Mouse (Mus musculus): ENCODE results near the gene Zfp599. TPM values are rescaled to one million over a fixed set of nuclear protein-coding genes. Genes with fewer than 3 reads are reported as not detected.
"Not testable (repeated sequence)": the region's sequence is repeated elsewhere in the genome, so short reads cannot be mapped to it uniquely, and the experiment has no call there.

Gene Zfp599
- under 1 TPM; 0.08 to 0.49 (median 0.22) TPM for total RNA-seq (2022)

DNA sequence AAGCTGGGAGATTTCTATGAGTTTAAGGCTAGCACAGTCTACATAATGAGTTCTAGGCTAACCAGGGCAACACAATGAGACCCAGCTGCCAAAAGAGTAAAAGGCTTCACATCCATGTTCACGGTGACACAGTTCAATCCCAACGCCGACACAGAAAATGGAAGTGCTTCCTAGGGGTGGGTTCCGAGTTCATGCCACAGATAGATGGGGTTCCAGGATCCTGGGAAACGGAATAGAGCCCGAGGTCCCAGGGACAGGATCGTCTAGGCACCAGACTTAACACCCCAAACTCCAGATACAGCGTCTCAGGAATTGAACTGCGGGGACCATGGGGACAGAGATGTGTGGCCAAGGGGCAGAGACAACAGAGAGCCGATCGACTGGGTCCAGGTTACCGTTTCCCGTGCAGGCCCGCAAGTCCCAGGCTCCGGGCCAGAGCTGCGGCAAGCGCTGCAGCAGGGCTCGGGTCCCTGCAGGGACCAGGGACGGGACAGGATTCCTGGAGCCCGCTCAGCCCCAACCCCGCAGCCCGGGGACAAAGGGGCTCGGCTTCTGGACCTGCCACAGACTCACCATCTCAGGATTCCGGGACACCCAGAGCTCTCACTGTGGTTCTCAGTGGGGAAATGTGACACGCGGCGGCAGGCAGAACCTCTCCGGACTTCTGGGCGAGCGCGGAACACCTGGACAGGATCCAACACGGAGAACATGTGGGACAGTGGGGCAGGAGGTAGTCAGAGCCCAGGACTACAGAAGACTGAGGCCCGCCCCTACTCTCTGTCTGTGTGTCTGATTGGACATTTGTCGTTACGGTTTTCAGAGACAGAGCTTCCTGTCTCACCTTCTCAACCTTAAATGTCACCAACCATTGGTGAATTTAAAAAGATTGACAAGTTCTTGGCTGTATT lies at the start of gene Zfp599:
Gene Zfp599, minus strand, starts transcription at position 712 of the 908 bp plus-strand sequence.
- DNase-seq (ENCODE audit: low spot score), result peak; percentile 47

DNA sequence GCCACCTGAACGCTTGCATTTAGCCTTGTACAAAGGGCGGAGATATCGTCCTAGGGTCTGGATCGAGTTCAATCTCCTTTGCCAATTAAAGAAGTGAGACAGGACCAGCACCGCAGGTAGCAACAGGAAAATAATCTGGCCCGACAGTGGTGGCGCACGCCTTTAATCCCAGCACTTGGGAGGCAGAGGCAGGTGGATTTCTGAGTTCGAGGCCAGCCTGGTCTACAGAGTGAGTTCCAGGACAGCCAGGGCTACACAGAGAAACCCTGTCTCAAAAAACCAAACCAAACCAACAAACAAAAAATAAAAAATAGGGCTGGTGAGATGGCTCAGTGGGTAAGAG lies 48.2 kb upstream of the Zfp599 start:
- DNase-seq (ENCODE audit: low spot score), result not testable (repeated sequence)

DNA sequence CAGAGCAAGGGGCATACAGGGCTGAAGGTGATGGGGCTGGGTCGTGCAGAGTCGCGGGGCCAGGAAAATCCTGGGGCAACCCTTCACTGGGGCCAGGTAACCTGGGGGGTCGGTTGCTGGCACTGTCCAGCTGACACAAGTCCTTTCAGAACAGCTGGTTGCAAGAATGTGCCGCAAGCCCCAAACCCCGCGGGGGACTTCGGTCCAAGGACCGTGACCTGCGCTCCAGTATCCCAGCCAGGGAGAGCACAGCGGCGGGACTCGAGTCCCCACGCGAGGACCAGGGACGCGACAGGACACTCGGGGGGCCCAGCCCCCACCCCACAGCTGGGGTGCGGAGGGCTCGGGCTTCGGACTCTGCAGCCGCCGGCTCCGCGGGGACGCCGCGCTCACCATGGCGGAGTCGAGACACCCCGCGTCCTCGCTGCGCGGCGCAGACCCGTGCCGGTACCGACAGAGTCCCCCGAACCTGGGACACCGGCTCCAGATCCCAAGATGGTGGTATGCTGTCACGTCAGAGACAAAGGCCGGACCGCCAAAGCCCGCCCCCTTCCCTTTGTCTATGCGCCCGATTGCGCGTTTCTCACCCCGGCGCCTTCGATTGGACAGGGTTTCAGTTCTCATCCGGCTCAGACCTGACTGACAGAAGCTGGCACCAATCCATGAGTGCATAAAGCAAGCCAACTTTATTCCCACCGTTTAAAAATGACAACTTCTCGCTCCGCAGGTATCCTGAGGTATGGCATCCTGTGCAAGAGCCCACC lies 47.6 kb upstream of the Zfp599 start, which contains the start of gene Zfp810:
Gene Zfp810, minus strand, starts transcription at position 493 of the 764 bp plus-strand sequence.
- peak; percentile 91 for DNase-seq (ENCODE audit: low spot score)

DNA sequence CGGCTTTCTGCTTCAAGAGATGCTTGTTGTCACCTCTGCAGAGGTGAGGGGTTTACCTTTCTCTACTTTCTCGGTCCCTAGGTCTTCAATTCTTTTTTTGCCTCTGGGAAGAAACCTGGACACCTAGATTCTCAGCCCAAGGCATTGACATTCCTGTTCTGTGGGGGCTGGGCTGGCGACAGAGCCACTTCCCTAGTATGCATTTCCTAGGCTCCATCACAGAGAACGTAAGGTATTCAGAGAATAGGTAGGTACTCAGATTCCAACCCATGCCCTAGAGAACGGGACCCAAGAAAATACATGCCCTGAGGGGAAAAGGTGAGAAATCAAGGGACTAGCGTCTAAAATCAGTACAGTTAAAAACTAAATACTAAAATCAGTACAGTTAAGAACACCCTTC lies 47.0 kb upstream of the Zfp599 start:
- DNase-seq (ENCODE audit: low spot score), result no peak

DNA sequence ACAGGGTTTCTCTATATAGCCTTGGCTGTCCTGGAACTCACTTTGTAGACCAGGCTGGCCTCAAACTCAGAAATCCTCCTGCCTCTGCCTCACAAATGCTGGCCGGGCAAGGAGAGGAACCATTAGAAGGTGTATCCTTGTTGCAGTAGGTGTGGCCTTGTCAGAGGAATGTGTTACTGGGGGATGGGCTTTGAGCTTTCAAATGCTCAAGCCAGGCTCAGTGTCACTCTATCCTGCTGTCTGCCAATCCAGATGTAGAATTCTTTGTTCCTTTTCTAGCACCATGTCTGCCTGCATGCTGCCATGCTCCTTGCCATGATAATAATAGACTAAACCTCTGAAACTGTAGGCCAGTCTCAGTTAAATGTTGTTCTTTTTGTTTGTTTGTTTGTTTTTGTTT lies 42.5 kb upstream of the Zfp599 start:
- DNase-seq (ENCODE audit: low spot score), result no peak

DNA sequence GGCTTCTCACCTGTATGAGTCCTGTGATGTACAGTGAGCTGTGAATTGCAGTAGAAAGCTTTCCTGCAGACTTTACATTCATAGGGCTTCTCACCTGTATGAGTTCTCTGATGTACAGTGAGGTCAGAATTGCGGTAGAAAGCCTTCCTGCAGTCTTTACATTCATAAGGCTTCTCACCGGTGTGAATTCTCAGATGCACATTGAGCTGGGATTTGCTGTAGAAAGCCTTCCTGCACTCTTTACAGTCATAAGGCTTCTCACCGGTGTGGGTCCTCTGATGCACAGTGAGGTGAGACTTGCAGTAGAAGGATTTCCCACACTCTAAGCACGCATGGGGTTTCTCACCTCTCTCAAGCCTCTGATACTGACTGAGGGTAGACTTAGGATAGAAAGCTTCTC lies 19.0 kb upstream of the Zfp599 start:
- no peak for DNase-seq (ENCODE audit: low spot score)

DNA sequence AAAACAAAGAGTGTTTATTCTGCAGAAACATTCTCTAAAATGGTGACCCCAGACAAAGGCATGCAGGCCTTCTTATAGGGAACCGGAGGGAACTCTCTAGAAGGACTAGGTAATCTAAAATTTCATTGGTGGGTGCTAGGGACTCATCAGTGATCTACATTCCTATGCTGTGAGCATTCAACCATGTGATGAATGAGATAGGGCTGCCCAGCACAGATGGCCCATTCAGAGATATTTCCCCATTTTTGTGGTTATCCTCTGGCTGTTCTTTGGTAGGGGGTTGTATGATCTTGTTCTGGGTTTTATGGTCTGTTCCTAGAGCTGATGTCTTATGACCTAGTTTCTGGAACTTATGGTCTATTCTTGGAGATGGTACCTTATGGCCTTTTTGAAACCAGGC lies 9.2 kb upstream of the Zfp599 start:
- DNase-seq (ENCODE audit: low spot score), result no peak

DNA sequence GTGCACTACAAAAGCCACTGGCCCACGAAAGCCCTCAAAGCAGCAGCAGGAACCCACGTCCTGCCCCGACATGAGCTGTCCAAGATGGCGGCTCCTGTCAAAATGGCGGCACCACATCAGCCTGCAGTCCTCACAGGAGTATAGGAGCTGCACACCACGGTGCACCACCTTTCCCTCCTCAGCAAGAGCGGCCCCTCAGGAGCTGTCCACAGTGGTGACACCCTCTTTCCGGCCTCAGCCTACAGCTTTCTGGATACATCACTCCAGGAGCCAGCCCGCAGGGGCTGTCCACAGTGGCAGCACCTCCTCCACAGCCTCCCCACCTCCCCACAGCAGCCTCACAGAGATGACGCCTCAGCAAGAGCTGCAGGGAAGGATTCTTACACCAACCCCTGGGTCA lies 2.9 kb upstream of the Zfp599 start:
- DNase-seq (ENCODE audit: low spot score), result no peak

DNA sequence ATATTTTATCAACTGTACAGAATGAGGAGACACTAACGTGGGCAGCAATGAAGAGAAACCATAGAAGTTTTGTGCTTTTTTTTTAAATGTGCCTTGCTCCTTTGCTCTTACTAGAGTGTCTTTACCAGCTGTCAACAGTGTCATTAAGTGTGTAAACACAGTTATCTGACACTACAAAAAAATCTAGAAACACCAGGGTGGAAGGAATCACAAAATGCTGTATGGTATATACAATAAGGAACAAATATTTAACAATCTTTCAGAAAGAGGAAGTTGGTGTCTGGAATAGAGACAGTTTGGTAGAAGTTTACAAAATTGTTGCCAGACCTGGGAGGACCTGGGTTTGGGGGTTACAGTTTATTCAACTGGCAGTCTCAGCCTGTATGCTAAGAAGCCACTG lies 1.9 kb upstream of the Zfp599 start:
- no peak for DNase-seq (ENCODE audit: low spot score)

DNA sequence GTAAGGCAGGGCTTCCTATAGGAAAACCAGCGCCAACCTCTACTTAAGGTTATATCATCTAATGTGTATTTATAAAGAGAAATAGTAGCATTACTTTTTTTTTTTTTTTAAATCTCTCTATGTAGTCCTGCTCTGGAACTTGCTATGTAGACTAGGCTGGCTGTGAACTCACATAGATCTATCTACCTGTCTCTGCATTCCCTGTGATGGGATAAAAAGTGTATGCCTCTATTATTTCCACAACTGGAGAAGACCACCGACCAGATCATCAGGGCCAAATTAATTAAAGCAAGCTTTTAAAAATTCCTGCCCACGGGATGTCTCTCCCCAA lies 362 bp upstream of the Zfp599 start:
- DNase-seq (ENCODE audit: low spot score), result no peak

DNA sequence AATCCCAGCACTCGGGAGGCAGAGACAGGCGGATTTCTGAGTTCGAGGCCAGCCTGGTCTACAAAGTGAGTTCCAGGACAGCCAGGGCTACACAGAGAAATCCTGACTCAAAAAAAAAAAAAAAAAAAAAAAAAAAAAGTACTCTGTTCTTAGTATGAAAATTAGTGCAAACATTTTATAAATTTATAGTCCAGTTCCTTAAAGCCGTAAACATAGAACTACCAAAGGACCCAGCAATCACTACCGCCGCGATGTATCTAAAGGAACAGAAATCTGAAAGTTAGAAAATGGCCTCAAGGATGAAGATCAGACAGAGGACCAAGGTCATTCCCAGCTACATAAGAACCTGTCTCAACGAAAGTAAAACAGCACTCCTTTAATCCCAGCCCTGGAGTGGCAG lies 911 bp downstream of the Zfp599 start:
- DNase-seq (ENCODE audit: low spot score), result no peak

DNA sequence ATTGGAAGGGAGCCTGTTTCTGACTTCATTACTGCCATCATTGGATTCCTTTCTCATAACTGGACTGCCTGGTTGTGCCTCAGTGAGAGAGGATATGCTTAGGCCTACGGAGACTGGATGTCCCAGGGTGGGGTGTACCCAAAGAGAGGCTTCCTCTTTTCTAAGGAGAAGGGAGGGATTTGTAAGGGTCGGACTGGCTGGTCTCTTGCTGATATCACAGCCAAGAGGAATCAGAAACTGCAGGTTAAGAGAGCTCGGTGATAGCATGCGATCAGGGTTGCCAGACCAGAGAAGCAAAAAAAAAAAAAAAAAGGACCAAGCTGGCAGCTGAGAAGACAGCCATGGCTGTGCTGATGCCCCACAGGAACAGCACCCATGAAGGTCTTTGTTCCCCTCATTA lies 3.1 kb downstream of the Zfp599 start:
- no peak for DNase-seq (ENCODE audit: low spot score)

DNA sequence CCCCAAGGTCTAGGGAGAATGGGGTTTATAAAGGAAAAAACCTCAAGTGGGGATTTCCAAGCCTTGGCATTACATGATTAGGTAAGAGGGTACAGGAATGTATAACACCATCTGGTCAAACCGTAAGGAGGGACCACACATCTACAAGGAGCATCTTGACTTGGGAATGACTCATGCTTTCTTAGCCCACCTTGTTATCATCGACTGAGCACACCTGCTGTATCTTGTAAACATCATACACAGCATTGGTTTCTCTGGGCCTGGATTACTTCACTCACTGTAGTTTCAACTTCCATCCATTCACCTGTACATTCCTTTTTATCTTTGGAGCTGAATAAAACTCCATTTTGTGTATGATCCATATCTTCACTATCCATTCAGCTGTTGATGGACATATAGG lies 15.5 kb downstream of the Zfp599 start:
- no peak for DNase-seq (ENCODE audit: low spot score)

DNA sequence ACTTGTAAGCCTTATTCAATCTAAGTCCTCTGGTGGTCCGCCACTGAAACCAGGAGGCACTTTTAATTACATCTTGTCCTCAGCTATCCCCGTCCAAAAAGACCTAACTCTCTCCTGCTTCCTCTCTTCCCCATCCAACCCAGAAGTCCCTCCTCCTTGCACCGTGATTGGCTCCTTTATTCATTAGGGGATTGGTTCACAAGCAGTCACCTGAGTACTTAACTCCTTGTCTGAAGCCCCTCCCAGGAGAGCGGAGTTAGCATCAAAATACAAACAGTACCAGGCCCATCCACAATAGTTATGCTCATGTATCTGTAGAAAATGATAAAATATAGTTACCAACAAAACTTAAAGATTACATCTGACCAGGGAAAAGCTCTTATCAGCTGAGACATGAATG lies 19.7 kb downstream of the Zfp599 start:
- DNase-seq (ENCODE audit: low spot score), result no peak

DNA sequence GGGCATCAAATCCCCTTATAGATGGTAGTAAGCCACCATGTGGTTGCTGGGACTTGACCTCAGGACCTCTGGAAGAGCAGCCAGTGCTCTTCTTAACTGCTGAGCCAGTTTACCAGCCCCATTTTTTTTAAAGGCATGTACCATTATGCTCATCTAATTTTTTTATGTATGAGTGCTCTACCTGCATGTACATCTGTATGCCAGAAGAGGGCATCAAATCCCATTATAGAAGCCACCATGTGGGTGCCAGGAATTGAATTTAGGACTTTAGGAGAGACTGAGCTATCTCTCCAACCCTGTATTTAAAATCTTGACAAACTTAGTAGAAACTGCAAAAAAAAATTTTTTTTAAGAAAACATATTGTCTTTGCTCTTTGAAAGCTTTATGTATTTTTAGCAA lies 29.1 kb downstream of the Zfp599 start:
- no peak for DNase-seq (ENCODE audit: low spot score)

DNA sequence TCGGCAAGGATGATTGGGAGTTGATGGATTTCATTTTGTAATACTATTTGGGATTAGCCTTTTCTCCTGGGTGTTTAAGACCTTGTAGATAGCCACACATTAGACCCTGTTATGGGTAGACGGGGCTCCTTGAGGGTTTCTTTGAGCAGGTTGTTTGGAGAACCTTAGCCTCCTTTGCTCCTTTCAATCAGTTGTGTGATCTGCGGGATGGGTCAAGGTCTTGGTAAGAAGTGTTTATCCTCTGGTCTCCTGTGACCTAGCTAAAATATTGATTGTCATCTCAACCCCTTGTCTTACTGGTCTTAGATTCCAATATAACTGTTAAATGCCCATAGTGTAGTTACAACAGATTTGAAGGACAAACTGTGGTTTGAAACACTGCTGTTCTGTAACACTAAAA lies 29.6 kb downstream of the Zfp599 start:
- DNase-seq (ENCODE audit: low spot score), result no peak

DNA sequence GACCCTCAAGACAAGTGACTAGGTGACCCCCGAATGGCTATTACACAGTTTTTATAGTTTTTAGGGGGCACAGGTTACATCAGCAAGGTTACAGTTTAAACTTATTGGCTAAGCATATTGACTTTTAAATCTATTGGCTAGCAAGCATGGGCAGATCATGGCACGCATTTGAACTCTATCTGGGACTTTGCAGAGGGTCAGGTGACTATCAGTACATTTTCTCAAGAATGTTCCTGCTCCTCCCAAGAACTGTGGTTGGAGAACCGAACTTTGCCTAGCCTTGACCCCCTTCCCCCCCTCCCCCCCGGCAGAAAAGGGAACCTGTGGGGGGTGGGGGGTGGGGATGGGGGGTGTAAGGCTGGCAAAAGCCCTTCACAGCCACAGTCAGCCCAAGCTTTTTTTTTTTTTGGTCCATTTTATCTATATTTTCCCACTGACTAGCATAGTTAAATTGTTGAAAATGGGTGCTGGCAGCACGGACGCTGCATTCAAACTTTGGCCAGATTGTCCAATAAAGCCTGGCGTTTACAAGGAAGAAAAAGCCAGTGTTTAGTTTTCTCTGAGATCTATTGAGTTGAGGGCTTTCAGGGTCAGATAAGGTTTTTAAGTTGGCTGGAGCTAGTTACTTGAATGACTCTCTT lies 30.2 kb downstream of the Zfp599 start:
- no peak for DNase-seq (ENCODE audit: low spot score)

DNA sequence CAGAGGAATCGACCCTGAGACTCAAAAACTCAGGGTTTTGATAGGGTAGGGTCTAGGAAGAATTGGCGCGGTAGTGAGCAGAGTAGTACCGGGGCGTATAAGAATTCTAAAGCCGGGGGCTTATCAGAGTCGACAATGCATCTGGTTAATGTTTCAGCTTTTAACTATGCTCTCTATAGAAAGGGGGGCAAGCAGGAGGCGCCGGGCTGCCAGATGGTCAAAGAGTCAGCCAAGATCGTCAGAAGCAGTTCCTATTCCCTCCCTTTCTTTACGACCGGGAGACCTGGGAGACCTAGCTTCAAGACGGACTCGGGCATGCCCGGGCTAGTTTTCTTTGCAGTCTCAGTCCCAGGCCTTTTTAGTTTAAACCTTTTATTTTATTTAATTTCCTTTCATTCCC lies 32.8 kb downstream of the Zfp599 start:
- DNase-seq (ENCODE audit: low spot score), result peak; percentile 65

DNA sequence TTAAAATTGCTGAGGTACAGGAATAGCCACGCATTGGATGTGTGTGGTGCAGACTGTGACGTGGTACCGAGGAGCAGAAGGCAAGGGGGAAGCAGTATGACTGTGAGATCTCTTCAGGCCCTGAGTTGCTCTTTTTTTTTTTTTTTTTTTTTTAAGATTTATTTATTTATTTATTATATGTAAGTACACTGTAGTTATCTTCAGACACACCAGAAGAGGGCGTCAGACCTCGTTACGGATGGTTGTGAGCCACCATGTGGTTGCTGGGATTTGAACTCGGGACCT lies 33.4 kb downstream of the Zfp599 start:
- not testable (repeated sequence) for DNase-seq (ENCODE audit: low spot score)

DNA sequence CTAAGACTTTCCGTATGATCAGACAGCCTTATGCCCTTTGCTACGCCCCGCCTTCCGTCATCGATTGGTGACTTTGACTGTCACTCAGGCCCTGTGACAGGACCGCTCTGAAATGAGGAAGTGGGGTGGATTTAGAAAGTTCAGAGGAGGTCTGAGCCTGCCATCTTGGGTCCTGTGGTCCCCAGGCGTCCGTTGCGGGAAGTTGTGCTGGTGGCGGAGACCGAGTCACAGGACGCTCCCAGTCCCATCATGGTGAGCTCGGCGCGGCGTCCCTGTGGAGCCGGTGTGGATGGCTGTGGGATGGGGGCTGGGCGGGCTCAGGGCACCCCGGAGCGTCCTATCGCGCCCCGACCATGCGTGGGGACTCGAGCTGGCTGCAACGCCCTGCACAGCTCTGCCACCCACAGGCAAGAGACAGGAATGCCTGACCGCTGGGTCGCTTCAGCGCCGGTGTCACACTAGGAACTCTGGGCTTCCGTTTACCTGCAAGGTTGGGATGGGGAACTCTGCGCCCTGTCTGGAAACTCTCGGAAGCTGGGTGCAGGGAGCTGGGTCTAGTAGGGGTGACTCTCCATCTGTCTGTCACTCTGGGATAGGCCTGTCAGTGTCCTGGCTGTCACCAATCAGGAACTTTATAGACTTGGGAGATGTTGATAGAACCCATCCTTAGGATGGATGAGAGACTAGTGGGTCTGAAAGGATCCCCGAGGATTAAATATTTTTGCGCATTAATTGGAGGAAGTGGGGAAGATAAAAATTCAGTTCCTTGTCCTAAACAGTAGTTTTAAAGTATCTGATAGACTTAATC lies 33.9 kb downstream of the Zfp599 start, which contains the start of gene Zfp809:
Gene Zfp809, plus strand, starts transcription at position 134 of the 808 bp plus-strand sequence.
- DNase-seq (ENCODE audit: low spot score), result peak; percentile 100

DNA sequence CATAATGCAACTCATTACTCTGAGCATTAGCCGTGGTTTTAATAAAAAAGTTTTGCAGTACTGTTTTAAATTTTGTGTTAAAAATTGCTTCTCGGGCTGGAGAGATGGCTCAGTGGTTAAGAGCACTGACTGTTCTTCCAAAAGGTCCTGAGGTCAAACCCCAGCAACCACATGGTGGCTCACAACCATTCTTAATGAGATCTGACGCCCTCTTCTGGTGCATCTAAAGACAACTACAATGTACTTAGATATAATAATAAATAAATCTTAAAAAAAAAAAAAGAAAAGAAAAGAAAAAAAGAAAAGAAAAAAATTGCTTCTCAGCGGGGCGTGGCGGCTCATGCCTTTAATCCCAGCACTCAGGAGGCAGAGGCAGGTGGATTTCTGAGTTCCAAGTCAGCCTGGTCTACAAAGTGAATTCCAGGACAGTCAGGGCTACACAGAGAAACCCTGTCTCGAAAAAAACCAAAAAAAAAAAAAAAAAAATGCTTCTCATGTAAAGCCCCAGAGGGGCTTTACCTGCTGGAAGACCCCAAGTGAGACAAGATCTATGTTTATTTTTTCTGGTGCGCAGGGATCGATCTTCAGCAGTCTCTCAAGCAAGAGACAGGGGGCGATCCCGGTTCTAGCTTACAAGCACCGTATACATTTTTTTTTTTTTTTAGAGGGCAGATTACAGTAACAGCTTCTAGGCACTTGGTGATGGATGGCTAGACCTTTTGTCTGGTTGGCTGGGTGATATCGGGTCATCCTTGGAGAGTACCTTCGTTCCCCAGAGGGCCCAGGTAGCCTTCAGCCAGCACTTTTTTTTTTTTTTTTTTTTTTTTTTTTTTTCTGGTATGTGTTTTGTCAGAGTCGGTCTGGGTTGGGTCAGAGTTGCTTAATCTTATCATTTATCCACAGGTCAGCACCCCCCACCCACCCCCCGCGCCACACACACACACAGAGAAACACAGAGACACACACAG lies 34.9 kb downstream of the Zfp599 start:
- no peak for DNase-seq (ENCODE audit: low spot score)
